Mouse (Mus musculus): ENCODE measurements around the gene Kcnk1. TPM values are rescaled to one million over a fixed set of nuclear protein-coding genes. Genes with fewer than 3 reads are reported as not detected.

Gene Kcnk1
- polyA plus RNA-seq, 1 experiment from 2014 or later = 14.3 TPM

DNA sequence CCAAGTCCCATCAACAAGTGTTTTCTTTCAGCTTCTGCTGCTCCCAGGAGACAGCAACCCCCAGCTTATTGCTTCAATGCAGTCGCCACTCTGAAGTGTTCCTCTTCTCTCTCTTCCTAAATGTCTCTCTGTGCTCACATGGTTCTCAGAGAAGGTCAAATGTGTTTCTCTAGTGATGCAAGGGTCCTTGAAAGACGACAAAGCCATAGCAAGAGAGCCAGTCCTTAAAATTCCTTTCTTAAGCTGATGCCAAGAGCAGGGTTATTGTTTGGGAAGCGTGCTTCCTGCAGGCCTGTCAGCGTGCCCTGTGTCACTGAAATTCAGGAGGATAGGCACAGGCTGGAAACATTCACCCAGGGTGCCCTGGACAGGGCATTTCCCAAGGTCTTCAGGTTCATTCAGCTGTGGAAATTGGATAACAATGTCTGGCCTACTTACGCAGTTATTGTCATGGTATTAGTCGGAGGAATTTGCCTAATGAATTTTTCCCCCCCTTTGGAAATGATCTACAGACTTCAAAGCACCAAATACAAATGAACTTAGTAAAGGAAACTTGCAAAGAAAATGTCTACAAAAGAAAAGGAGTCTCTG, 7.9 kb upstream of the Kcnk1 start:
- no peaks in the 10 kb centered on the region for H3K27me3 ChIP-seq (ENCODE audit: control insufficient read depth, insufficient read depth, low read length)
- no peak overlapping the region for H3K9ac ChIP-seq (replicated peaks; ENCODE audit: low read length)
- no peak for ATAC-seq (ENCODE audit: low FRiP score, low TSS enrichment)
- H3K4me1 ChIP-seq (ENCODE audit: control insufficient read depth, insufficient read depth, low read length) = no peaks in the 10 kb centered on the region
- no peak overlapping the region for H3K4me2 ChIP-seq (ENCODE audit: low read length)
- H3K4me3 ChIP-seq (replicated peaks; ENCODE audit: low read depth, low read length) = no peak overlapping the region
- DNase-seq = no peak
- H3K36me3 ChIP-seq (ENCODE audit: control insufficient read depth, insufficient read depth, low read length) = no peaks in the 10 kb centered on the region
- no peaks in the 10 kb centered on the region for H3K9me3 ChIP-seq (ENCODE audit: control insufficient read depth, low read length)
- no peak overlapping the region for H3K27ac ChIP-seq (replicated peaks; ENCODE audit: low read depth, low read length)
- 14% methylated on average over 6 of the region's 6 CpGs for WGBS

DNA sequence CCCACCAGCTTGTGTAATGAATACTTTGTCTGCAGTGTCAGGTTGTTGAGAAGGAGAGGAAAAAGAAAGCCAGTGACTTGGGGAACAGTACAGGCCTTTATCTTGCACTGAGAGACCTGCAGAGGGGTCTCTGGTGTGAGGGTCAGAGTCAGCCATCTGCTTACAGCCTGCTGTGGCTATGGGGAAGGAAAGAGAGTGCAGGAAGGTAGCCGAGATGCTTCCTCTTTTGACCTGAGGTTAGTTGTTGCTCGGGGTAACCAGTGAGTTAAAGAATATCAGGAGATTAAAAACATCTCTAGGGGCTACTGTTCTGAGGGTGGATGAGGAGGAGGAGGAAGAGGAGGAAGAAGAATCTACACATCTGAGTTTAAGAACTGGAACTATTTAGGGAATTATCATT, 7.0 kb upstream of the Kcnk1 start:
- H3K9me3 ChIP-seq (ENCODE audit: control insufficient read depth, low read length) = no peaks in the 10 kb centered on the region
- WGBS = 48% methylated on average over 2 of the region's 2 CpGs
- H3K4me3 ChIP-seq (replicated peaks; ENCODE audit: low read depth, low read length) = no peak overlapping the region
- no peaks in the 10 kb centered on the region for H3K4me1 ChIP-seq (ENCODE audit: control insufficient read depth, insufficient read depth, low read length)
- no peak overlapping the region for H3K27ac ChIP-seq (replicated peaks; ENCODE audit: low read depth, low read length)
- H3K4me2 ChIP-seq (ENCODE audit: low read length) = no peak overlapping the region
- no peak overlapping the region for H3K9ac ChIP-seq (replicated peaks; ENCODE audit: low read length)
- DNase-seq = no peak
- no peaks in the 10 kb centered on the region for H3K36me3 ChIP-seq (ENCODE audit: control insufficient read depth, insufficient read depth, low read length)
- ATAC-seq (ENCODE audit: low FRiP score, low TSS enrichment) = no peak
- no peaks in the 10 kb centered on the region for H3K27me3 ChIP-seq (ENCODE audit: control insufficient read depth, insufficient read depth, low read length)

DNA sequence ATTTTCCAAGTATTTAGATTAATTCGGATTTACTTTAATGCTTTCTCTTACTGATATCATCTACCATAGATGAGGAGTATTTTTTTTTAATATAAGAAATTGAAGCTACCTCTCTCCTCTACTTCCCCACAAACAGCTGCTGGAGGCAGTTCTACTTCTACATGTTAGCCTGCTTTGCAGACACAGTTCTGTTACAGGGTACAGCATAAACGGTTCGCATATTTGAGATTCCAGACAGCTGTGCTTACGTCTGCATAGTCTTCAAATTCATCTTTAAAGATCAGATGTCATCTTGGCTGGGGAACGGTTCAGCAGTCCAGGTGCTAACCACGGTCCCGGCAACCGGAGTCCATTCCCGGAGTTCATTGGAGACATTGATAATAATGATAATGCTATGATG, 1.3 kb upstream of the Kcnk1 start:
- Histone ChIP-seq H3K36me3 (ENCODE audit: control insufficient read depth, insufficient read depth, low read length) (no peaks in the 10 kb centered on the region), H3K4me2 (ENCODE audit: low read length) (no peak overlapping the region), H3K27ac (replicated peaks; ENCODE audit: low read depth, low read length) (no peak overlapping the region), H3K9ac (replicated peaks; ENCODE audit: low read length) (no peak overlapping the region), H3K4me3 (replicated peaks; ENCODE audit: low read depth, low read length) (no peak overlapping the region), H3K27me3 (ENCODE audit: control insufficient read depth, insufficient read depth, low read length) (peaks cover 19% of the 10 kb centered on the region; the same call in 1 of the 2 replicates), H3K4me1 (ENCODE audit: control insufficient read depth, insufficient read depth, low read length) (peaks cover 17% of the 10 kb centered on the region), H3K9me3 (ENCODE audit: control insufficient read depth, low read length) (no peaks in the 10 kb centered on the region)
- DNase-seq (no peak), ATAC-seq (ENCODE audit: low FRiP score, low TSS enrichment) (no peak)
- WGBS = 90% methylated on average over 9 of the region's 9 CpGs

DNA sequence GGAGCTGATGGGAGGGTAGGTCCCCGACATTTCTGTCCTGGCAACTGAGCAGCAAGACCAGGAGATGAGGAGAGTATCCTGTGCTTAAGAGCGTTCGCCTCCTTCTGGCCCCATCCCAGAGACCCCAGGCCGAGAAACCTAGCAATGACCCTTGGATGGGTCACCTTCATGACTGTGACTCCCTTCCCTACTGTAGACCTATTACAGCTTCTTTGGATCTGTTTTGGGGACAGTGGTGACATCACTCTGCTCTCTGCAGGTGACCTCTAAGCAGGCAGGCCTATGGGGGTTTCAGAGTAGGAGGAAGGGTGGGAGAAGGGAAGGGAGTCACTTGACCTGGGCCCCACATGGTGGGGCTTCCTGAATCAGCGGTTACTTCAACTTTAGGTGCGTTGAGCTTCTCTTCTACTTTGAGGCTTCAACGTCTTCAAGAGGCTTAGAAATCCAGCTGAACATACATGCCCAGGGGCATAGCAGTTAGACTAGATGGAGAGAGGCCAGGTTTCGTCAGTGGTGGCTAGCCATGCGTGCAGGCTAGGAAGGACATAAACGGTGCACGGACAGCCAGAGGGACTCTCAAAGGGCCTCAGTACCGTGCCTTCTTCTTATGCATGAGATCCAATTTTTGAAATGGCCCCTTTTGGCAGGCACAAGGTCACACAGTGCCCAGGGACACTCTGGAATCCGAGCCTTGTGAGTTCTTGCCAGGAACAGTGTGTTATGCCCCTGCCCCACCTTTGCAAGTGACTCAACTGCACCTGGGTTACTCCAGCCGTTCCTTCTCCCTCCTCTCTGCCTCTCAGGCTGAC, 1.3 kb downstream of the Kcnk1 start:
- peak overlapping the region; percentile 55 for H3K4me3 ChIP-seq (replicated peaks; ENCODE audit: low read depth, low read length)
- H3K9me3 ChIP-seq (ENCODE audit: control insufficient read depth, low read length) = no peaks in the 10 kb centered on the region
- DNase-seq (no peak), ATAC-seq (ENCODE audit: low FRiP score, low TSS enrichment) (no peak)
- H3K9ac ChIP-seq (replicated peaks; ENCODE audit: low read length) = peak overlapping the region; percentile 69
- peaks cover 19% of the 10 kb centered on the region; the same call in 1 of the 2 replicates for H3K27me3 ChIP-seq (ENCODE audit: control insufficient read depth, insufficient read depth, low read length)
- no peak overlapping the region for H3K27ac ChIP-seq (replicated peaks; ENCODE audit: low read depth, low read length)
- peaks cover 17% of the 10 kb centered on the region for H3K4me1 ChIP-seq (ENCODE audit: control insufficient read depth, insufficient read depth, low read length)
- no peaks in the 10 kb centered on the region for H3K36me3 ChIP-seq (ENCODE audit: control insufficient read depth, insufficient read depth, low read length)
- H3K4me2 ChIP-seq (ENCODE audit: low read length) = peak overlapping the region; percentile 86
- WGBS = 12% methylated on average over 14 of the region's 14 CpGs

DNA sequence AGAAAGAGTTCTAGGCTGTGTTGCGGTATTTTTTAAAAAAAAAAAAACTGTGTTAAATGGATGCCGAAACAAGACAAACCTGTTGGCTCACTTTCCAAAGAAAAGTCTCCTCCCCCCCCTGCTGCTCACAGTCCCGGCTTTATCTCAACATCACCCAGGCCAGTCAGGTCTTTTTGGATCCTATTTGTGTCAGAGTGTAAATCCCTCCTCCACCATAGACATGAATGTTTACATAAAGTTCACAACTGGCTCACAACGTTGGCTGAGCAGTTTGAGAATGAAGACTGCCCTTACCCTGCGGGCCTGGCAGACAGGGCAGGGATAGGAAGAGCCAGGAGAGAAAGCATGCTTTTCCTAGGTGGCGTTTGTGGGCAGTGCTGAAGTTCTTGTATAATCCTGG, 2.0 kb downstream of the Kcnk1 start:
- ATAC-seq (ENCODE audit: low FRiP score, low TSS enrichment) (no peak), DNase-seq (no peak)
- Histone ChIP-seq H3K9ac (replicated peaks; ENCODE audit: low read length) (no peak overlapping the region), H3K27me3 (ENCODE audit: control insufficient read depth, insufficient read depth, low read length) (peaks cover 19% of the 10 kb centered on the region; the same call in 1 of the 2 replicates), H3K4me1 (ENCODE audit: control insufficient read depth, insufficient read depth, low read length) (peaks cover 17% of the 10 kb centered on the region), H3K9me3 (ENCODE audit: control insufficient read depth, low read length) (no peaks in the 10 kb centered on the region), H3K36me3 (ENCODE audit: control insufficient read depth, insufficient read depth, low read length) (no peaks in the 10 kb centered on the region), H3K4me3 (replicated peaks; ENCODE audit: low read depth, low read length) (peak overlapping the region; percentile 55), H3K27ac (replicated peaks; ENCODE audit: low read depth, low read length) (no peak overlapping the region), H3K4me2 (ENCODE audit: low read length) (peak overlapping the region; percentile 86)
- 35% methylated on average over 6 of the region's 6 CpGs for WGBS

DNA sequence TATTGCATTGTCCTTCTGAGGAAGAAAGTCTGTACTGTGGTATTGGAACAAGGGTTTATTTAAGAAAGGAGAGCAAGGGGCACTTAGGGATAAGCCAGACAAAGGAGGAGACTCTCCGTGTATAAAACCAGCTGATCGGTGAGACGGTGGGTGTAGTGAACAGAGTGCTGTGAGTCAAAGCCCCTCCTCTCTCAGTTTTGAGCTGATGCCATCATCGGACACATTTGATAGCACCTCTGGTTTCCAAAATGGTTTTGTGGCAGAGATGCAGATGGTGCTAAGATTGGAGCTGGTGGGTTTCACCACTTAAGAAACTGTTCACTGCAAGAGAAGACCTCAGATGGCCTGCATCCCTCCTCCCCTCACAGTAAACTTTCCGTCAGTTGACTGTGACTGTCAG, 2.6 kb downstream of the Kcnk1 start:
- Histone ChIP-seq H3K36me3 (ENCODE audit: control insufficient read depth, insufficient read depth, low read length) (no peaks in the 10 kb centered on the region), H3K4me3 (replicated peaks; ENCODE audit: low read depth, low read length) (0 out of 2 replicates have a peak overlapping the region, but pooled peaks have one; percentile 55), H3K27me3 (ENCODE audit: control insufficient read depth, insufficient read depth, low read length) (peaks cover 19% of the 10 kb centered on the region; the same call in 1 of the 2 replicates), H3K9ac (replicated peaks; ENCODE audit: low read length) (no peak overlapping the region), H3K9me3 (ENCODE audit: control insufficient read depth, low read length) (no peaks in the 10 kb centered on the region), H3K4me2 (ENCODE audit: low read length) (peak overlapping the region; percentile 86), H3K27ac (replicated peaks; ENCODE audit: low read depth, low read length) (no peak overlapping the region), H3K4me1 (ENCODE audit: control insufficient read depth, insufficient read depth, low read length) (peaks cover 17% of the 10 kb centered on the region)
- no peak for DNase-seq
- ATAC-seq (ENCODE audit: low FRiP score, low TSS enrichment) = no peak
- 54% methylated on average over 5 of the region's 5 CpGs for WGBS

DNA sequence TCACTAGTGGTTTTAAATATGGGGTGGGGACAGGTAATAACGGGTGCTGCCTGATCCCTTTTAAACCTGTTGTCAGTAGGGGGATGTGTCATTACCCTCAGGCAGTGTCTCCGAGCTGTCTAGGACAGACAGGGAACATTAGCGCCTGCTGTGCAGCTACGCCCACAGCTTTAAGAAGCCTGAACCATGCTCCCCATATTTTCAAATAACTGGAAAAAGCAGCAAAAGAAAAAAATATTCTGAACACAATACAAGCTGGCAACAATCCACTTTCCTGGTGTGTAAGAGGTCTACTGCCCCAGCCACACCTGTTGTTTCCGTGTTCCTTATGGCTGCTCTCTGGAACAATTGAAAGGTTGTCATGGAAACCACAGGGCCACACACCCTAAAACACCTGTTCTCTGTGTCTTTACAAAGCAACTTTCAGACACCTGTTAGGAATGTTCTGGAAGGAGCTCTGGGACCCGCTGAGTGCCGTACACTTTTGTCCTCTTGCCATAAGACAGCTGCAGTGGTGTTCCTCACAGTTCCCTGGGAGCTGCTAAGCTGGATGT, 4.9 kb downstream of the Kcnk1 start:
- no peak overlapping the region for H3K27ac ChIP-seq (replicated peaks; ENCODE audit: low read depth, low read length)
- no peaks in the 10 kb centered on the region for H3K36me3 ChIP-seq (ENCODE audit: control insufficient read depth, insufficient read depth, low read length)
- H3K27me3 ChIP-seq (ENCODE audit: control insufficient read depth, insufficient read depth, low read length) = peaks cover 13% of the 10 kb centered on the region; the same call in 1 of the 2 replicates
- no peak overlapping the region for H3K4me3 ChIP-seq (replicated peaks; ENCODE audit: low read depth, low read length)
- H3K4me1 ChIP-seq (ENCODE audit: control insufficient read depth, insufficient read depth, low read length) = peaks cover 17% of the 10 kb centered on the region
- no peak overlapping the region for H3K4me2 ChIP-seq (ENCODE audit: low read length)
- no peak for ATAC-seq (ENCODE audit: low FRiP score, low TSS enrichment)
- DNase-seq = no peak
- no peaks in the 10 kb centered on the region for H3K9me3 ChIP-seq (ENCODE audit: control insufficient read depth, low read length)
- H3K9ac ChIP-seq (replicated peaks; ENCODE audit: low read length) = no peak overlapping the region
- WGBS = 74% methylated on average over 7 of the region's 7 CpGs

DNA sequence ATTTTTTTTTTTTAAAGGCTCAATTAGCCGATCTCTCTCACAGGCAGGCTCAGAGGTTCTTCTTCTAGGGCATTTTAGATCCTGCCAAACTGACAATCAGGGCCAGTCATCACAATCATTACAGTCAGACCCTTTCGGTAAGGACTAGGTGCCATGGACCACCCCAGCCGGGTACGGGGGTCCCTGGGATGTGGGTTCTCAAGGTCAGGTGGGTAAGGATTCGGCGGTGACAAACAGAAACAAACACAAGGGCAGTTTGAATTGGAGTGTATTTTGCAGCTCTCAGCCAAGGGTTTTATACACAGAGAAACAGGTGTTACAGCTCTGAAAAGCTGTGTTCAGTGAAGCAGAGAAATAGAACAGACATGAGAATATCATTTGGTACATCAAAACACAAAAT, 8.6 kb downstream of the Kcnk1 start:
- H3K27ac ChIP-seq (replicated peaks; ENCODE audit: low read depth, low read length) = no peak overlapping the region
- H3K27me3 ChIP-seq (ENCODE audit: control insufficient read depth, insufficient read depth, low read length) = no peaks in the 10 kb centered on the region
- ATAC-seq (ENCODE audit: low FRiP score, low TSS enrichment) (no peak), DNase-seq (no peak)
- no peak overlapping the region for H3K9ac ChIP-seq (replicated peaks; ENCODE audit: low read length)
- no peak overlapping the region for H3K4me2 ChIP-seq (ENCODE audit: low read length)
- H3K4me3 ChIP-seq (replicated peaks; ENCODE audit: low read depth, low read length) = no peak overlapping the region
- 93% methylated on average over 6 of the region's 6 CpGs for WGBS
- H3K9me3 ChIP-seq (ENCODE audit: control insufficient read depth, low read length) = no peaks in the 10 kb centered on the region
- H3K4me1 ChIP-seq (ENCODE audit: control insufficient read depth, insufficient read depth, low read length) = no peaks in the 10 kb centered on the region
- no peaks in the 10 kb centered on the region for H3K36me3 ChIP-seq (ENCODE audit: control insufficient read depth, insufficient read depth, low read length)

Measured in midbrain, embryonic 14.5 days (tissue).